Mouse (Mus musculus) lung, embryonic 15.5 days (tissue): ENCODE results near the gene E130114P18Rik. TPM values are rescaled to one million over a fixed set of nuclear protein-coding genes. Genes with fewer than 3 reads are reported as not detected.

ENCODE experiments used
- ATAC-seq: fragments of 200-750 bp; cut with Nextera tagmentation; 2 replicates; pipeline ENCODE4 v1.8.0; 2017; ENCODE audit warnings: moderate number of reproducible peaks, borderline replicate concordance; ENCODE audit not compliant: low FRiP score, low TSS enrichment; ENCODE audit errors: extremely low read depth
- H3K27ac ChIP-seq: fragments of 300-500 bp; sonication (generic); 2 replicates; pipeline ENCODE4 v1.5.1; 2015; ENCODE audit warnings: moderate library complexity, mild to moderate bottlenecking, inconsistent platforms
- H3K27me3 ChIP-seq: fragments of 300-500 bp; sonication (generic); 2 replicates; pipeline ENCODE4 v1.6.1; 2015; ENCODE audit warnings: inconsistent platforms
- H3K36me3 ChIP-seq: fragments of 300-500 bp; sonication (generic); 2 replicates; pipeline ENCODE4 v1.6.1; 2015; ENCODE audit warnings: inconsistent platforms
- H3K4me1 ChIP-seq: fragments of 300-500 bp; sonication (generic); 2 replicates; pipeline ENCODE4 v1.6.1; 2015; ENCODE audit warnings: inconsistent platforms
- H3K4me2 ChIP-seq: fragments of 300-500 bp; sonication (generic); 2 replicates; pipeline ENCODE4 v1.6.1; 2015; ENCODE audit warnings: inconsistent platforms, mild to moderate bottlenecking, moderate library complexity
- H3K4me3 ChIP-seq: fragments of 300-500 bp; sonication (generic); 2 replicates; pipeline ENCODE4 v1.5.1; 2015; ENCODE audit warnings: mild to moderate bottlenecking, inconsistent platforms
- H3K9ac ChIP-seq: fragments of 300-500 bp; sonication (generic); 2 replicates; pipeline ENCODE4 v1.6.1; 2015; ENCODE audit warnings: inconsistent platforms
- H3K9me3 ChIP-seq: fragments of 300-500 bp; sonication (generic); 2 replicates; pipeline ENCODE4 v1.6.1; 2016; ENCODE audit warnings: inconsistent platforms
- WGBS: fragments of 180-500 bp; shearing (Covaris S2); methylation state at CpG from one replicate; pipeline ENCODE4 v1.1.7; 2015; 5-methylcytosine and 5-hydroxymethylcytosine counted together
- polyA plus RNA-seq: library from polyadenylated mRNA; unstranded; fragments of >200 nt; fragmentation: Nextera tagmentation; extraction: Ambion mirVana; gene quantifications from 2 replicates; pipeline ENCODE4 v1.2.1, GENCODE M21; 2015

Gene E130114P18Rik
- polyA plus RNA-seq, 1 experiment from 2014 or later: 0.44 TPM

DNA sequence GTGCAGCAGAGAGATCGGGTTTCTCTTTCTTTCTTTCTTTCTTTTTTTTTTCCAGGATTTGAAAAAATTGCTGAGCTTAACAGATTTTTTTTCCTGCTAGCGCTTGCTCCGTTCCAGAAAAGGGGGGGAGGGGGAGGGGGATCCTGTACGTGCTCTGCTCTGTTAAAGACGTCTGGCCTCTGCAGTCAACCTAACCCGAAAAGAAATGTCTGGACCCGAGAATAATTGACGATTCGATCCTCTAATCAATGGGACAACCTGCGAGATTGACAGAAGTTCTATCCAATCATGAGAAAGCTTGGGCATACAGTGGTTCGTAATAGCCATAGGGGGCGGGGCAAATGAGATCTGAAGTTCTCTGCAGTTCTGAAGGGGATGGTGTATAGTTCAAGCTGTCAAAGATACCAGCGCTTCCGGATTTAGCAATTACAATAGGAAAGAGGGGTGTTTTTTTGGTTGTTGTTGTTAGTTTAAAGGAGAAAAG is 4.7 kb downstream of the E130114P18Rik start:
- no peaks in the 10 kb centered on the region for H3K36me3 ChIP-seq
- peak overlapping the region; percentile 96 for H3K27ac ChIP-seq
- WGBS: 0% methylated on average over 14 of the region's 14 CpGs
- peak overlapping the region; percentile 69 for H3K4me2 ChIP-seq
- no peaks in the 10 kb centered on the region for H3K9me3 ChIP-seq
- ATAC-seq: peak; percentile 68
- peaks cover 26% of the 10 kb centered on the region for H3K4me1 ChIP-seq
- H3K9ac ChIP-seq: peak overlapping the region; percentile 40
- no peaks in the 10 kb centered on the region for H3K27me3 ChIP-seq
- peak overlapping the region; percentile 45 for H3K4me3 ChIP-seq

DNA sequence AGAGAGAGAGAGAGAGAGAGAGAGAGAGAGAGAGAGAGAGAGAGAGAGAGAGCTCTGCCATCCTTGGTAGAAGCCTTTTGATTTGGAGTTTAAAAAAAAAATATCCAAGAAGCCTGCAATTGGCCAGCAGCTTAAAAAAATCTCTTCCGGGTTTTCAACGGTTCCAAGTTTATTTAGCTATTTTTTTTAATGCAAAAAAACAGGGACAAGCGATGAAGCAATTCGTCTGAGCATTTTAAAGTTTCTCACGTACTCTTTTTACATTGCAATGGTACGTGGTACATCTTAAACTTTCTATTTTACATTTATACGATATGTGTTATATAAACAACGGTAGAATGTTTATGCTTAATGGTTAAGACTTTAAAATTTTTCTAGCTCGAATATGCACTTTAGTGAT is 5.2 kb downstream of the E130114P18Rik start, which contains the start of gene Nfia:
Gene Nfia, plus strand, starts transcription at position 94 of the 400 bp plus-strand sequence.
- under 1% methylated on average over 9 of the region's 9 CpGs for WGBS
- ATAC-seq: no peak
- H3K27ac ChIP-seq: peak within 1 kb of the TSS; percentile 96
- H3K4me1 ChIP-seq: peaks cover 26% of the 10 kb centered on the region
- peak within 1 kb of the TSS; percentile 69 for H3K4me2 ChIP-seq
- H3K9ac ChIP-seq: peak within 1 kb of the TSS; percentile 40
- peak within 1 kb of the TSS; percentile 45 for H3K4me3 ChIP-seq
- no peaks in the 10 kb centered on the region for H3K36me3 ChIP-seq
- H3K9me3 ChIP-seq: no peaks in the 10 kb centered on the region
- no peaks in the 10 kb centered on the region for H3K27me3 ChIP-seq

DNA sequence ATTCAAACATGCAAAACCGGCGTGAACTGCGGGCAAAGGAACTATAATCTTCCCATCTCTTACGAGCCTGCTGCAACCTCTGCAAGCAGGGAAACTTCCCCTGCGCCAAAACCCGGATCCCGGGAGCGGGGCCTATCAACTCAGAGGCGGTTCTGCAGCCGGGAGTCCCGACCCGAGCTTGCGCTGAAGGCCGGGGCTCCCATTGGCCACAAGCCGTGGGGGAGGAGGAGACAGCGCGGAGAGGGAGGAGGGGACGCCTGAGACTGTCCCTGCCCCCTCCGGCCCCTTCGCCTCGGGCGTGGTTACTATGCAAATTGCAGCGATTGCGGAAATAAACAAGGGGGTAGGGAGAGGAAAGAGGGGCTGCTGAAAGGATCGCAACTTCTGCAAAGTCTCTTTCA is 5.8 kb downstream of the E130114P18Rik start:
- Histone ChIP-seq H3K27me3 (no peaks in the 10 kb centered on the region), H3K9ac (peak overlapping the region; percentile 40), H3K9me3 (no peaks in the 10 kb centered on the region), H3K4me1 (peaks cover 26% of the 10 kb centered on the region), H3K27ac (peak overlapping the region; percentile 96), H3K4me2 (peak overlapping the region; percentile 69), H3K4me3 (peak overlapping the region; percentile 45), H3K36me3 (no peaks in the 10 kb centered on the region)
- 0% methylated on average over 25 of the region's 25 CpGs for WGBS
- peak; percentile 94 for ATAC-seq

DNA sequence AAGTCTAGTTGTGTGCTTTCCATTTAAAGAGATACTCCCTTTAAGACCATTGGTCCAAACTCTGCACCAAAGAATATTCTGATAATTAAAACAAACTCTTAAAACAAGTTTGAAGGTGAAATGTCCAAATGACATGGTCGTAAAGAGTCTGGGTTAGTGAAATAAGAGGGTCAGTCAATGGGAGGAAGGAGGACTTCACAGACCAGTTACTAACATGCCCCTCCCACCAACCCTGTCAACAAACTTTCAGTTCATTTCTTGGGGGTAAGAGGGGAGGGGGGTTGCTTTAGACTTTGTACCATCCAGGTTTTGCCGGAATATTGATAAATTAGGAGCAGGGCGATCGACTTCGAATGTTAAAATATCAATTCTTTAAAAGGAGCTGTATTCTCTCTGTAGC is 6.5 kb downstream of the E130114P18Rik start:
- Histone ChIP-seq H3K9me3 (no peaks in the 10 kb centered on the region), H3K4me1 (peaks cover 26% of the 10 kb centered on the region), H3K4me2 (peak overlapping the region; percentile 69), H3K36me3 (no peaks in the 10 kb centered on the region), H3K4me3 (peak overlapping the region; percentile 45), H3K9ac (peak overlapping the region; percentile 31), H3K27me3 (no peaks in the 10 kb centered on the region), H3K27ac (peak overlapping the region; percentile 96)
- no peak for ATAC-seq
- 5% methylated on average over 5 of the region's 5 CpGs for WGBS

DNA sequence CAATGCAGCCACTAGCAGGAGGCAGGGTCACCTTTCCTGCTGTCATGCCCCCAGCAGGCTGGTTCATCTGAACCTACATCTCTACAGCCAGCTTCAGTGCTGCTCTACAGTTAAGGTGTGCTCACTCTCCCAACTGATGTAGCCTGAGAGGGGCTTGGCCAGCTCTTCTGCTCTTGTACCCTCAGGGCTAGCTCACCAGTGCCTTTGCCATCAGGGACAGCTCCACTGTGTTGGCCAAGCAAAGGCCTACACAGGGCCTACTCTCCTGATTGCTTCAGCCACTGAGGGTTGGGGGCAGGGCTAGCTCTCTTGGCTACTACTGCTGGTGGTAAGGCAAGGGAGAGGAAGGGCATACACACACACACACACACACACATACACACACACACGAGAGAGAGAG is 8.0 kb downstream of the E130114P18Rik start:
- H3K4me1 ChIP-seq: peaks cover 18% of the 10 kb centered on the region
- 29% methylated on average over 1 of the region's 1 CpGs for WGBS
- H3K4me2 ChIP-seq: no peak overlapping the region
- H3K9me3 ChIP-seq: no peaks in the 10 kb centered on the region
- no peak for ATAC-seq
- no peak overlapping the region for H3K4me3 ChIP-seq
- H3K9ac ChIP-seq: no peak overlapping the region
- no peaks in the 10 kb centered on the region for H3K36me3 ChIP-seq
- H3K27me3 ChIP-seq: no peaks in the 10 kb centered on the region
- no peak overlapping the region for H3K27ac ChIP-seq

DNA sequence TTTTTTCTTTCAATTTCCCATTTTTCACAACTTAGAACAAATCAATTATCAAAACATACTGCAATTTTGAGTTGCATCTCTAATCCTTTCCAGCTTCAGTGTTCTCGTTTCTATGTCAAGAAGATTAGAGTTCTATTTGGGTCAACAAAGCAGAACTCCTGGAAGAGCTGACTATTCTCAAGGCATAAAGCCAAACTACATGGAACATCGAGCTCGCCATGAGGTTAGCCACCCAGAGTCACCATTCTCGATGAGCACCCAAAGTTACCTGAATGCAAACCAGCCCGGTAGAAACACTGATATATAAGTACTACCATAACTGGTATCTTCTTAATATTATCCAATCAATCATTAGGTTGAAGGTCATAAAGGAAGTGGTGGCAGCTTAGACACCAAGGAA is 10.4 kb downstream of the E130114P18Rik start:
- H3K4me3 ChIP-seq: no peak overlapping the region
- no peaks in the 10 kb centered on the region for H3K9me3 ChIP-seq
- H3K4me2 ChIP-seq: no peak overlapping the region
- H3K9ac ChIP-seq: no peak overlapping the region
- WGBS: 87% methylated on average over 5 of the region's 5 CpGs
- H3K27ac ChIP-seq: no peak overlapping the region
- no peaks in the 10 kb centered on the region for H3K27me3 ChIP-seq
- ATAC-seq: no peak
- H3K36me3 ChIP-seq: no peaks in the 10 kb centered on the region
- peaks cover 4% of the 10 kb centered on the region for H3K4me1 ChIP-seq

DNA sequence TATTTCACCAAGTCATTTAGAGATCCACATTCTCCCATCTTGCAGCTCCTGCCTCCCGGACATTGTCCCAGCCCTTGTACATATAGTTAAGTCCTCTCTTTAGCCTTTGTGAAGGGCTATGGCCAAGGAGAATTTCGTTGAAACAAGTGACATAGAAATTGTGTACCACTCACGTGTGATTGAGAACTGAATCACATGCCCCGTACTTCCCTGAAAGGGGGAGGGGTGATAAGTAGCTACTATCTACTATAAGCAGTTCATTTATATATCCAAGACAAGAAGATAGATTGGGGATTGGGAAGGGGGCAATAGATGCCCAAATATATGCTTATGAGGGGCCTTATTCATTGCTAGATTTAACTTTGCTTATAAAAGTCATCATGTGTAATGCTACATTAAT is 10.9 kb downstream of the E130114P18Rik start:
- H3K4me1 ChIP-seq: peaks cover 4% of the 10 kb centered on the region
- no peak overlapping the region for H3K9ac ChIP-seq
- no peak overlapping the region for H3K4me3 ChIP-seq
- 59% methylated on average over 4 of the region's 4 CpGs for WGBS
- H3K27me3 ChIP-seq: no peaks in the 10 kb centered on the region
- no peaks in the 10 kb centered on the region for H3K36me3 ChIP-seq
- H3K9me3 ChIP-seq: no peaks in the 10 kb centered on the region
- H3K27ac ChIP-seq: no peak overlapping the region
- ATAC-seq: no peak
- no peak overlapping the region for H3K4me2 ChIP-seq

DNA sequence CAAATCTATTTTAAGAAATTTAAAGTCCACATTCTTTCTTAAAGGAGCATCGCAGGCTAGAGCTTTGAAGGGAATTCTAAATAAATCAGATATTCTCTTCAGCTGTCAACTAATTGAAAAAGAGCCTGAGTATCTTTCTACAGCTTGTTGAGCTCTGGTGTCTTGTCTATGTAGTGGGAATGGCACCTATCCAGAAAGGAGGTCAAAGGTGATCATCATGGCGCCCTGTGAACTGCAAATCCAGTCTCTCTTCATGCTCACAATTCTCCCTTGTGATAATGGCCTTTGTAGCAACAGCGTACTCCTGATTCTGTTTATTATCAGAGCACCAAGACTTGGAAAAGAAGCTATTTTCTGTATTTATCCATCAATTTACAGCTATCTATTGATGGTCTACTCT is 11.8 kb downstream of the E130114P18Rik start:
- H3K27ac ChIP-seq: no peak overlapping the region
- H3K4me1 ChIP-seq: no peaks in the 10 kb centered on the region
- no peak for ATAC-seq
- no peaks in the 10 kb centered on the region for H3K36me3 ChIP-seq
- no peak overlapping the region for H3K4me2 ChIP-seq
- H3K4me3 ChIP-seq: no peak overlapping the region
- WGBS: 81% methylated on average over 3 of the region's 3 CpGs
- no peak overlapping the region for H3K9ac ChIP-seq
- no peaks in the 10 kb centered on the region for H3K9me3 ChIP-seq
- H3K27me3 ChIP-seq: no peaks in the 10 kb centered on the region

DNA sequence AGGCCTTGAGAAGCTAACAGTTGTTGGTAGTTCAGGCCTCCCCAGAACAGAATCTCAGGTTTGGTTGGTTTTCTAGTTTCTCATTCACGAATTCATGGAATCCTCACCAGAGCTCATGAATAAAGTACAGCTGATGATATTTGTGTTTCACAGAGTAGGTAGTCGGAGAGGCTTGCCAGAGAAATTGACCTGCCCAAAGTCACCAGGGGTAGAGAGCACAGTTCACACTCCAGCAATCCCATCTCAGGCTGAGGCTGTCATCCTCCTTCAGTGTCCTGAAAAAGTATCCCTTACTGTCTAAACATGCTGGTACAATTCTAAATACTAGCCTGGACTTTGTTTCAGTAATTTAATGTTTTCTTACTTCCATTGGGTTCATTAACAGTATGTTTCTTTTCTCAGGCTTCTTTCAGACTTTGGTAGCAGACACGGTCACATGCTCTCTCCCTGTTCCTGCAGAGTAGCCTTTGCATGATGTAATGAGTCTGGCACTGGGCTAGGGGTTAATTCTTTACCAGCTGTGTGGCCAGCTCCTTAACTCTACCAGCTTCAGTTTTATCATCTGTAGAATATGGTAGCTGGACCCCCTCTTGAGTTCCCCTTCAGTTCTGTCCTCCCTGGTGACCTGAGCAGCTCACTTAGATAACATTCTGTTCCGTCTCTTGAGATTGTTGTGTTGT is 12.4 kb downstream of the E130114P18Rik start:
- 68% methylated on average over 4 of the region's 4 CpGs for WGBS
- H3K9me3 ChIP-seq: no peaks in the 10 kb centered on the region
- no peak overlapping the region for H3K4me2 ChIP-seq
- no peaks in the 10 kb centered on the region for H3K4me1 ChIP-seq
- no peaks in the 10 kb centered on the region for H3K27me3 ChIP-seq
- H3K36me3 ChIP-seq: no peaks in the 10 kb centered on the region
- H3K4me3 ChIP-seq: no peak overlapping the region
- ATAC-seq: no peak
- H3K27ac ChIP-seq: no peak overlapping the region
- no peak overlapping the region for H3K9ac ChIP-seq

DNA sequence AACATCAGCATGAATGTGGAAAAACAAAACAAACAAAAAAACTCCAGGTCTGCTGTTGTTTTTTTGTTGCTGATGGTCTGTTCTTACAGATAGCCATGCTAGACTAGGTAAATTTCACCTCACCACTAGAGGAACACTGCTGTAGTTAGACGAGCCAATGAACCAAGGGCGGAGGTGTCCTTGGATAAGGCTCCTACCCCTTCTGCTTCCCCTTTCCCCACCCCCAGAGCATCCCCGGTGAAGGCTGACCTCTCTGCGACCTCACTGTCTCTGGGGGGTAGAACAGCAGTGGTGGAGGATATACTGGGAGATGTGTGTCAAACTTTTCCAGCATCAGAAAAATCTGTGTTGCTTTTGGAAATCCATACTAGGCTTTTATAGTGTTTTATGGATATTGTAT is 13.3 kb downstream of the E130114P18Rik start:
- Histone ChIP-seq H3K4me1 (no peaks in the 10 kb centered on the region), H3K9me3 (no peaks in the 10 kb centered on the region), H3K9ac (no peak overlapping the region), H3K36me3 (no peaks in the 10 kb centered on the region), H3K4me2 (no peak overlapping the region), H3K27me3 (no peaks in the 10 kb centered on the region), H3K4me3 (no peak overlapping the region), H3K27ac (no peak overlapping the region)
- 23% methylated on average over 4 of the region's 4 CpGs for WGBS
- no peak for ATAC-seq

DNA sequence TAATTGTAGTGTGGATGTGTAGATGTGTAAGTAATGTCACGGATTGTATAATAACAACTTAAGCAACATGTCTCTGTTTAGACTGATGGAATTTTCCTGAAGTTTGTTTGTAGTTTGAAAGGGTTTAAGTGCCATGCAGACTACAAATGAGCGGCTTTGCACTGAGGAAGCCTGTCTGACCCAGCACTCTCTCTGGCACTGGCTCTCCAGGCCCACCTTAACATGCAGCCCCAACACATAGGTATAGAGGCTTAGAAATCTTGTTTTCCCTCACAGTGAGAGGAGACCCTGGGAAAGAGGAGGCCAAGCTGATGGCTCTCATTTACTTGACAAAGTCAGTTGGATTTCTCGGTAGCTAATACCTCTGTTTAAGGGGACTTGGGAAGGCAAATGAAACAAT is 19.2 kb downstream of the E130114P18Rik start:
- Histone ChIP-seq H3K27ac (no peak overlapping the region), H3K4me1 (peaks cover 7% of the 10 kb centered on the region; the same call in 1 of the 2 replicates), H3K9ac (peak overlapping the region; percentile 36; the same call in 1 of the 2 replicates), H3K9me3 (no peaks in the 10 kb centered on the region), H3K27me3 (no peaks in the 10 kb centered on the region), H3K36me3 (no peaks in the 10 kb centered on the region), H3K4me2 (peak overlapping the region; percentile 70), H3K4me3 (peak overlapping the region; percentile 54)
- WGBS: 59% methylated on average over 3 of the region's 3 CpGs
- ATAC-seq: no peak

DNA sequence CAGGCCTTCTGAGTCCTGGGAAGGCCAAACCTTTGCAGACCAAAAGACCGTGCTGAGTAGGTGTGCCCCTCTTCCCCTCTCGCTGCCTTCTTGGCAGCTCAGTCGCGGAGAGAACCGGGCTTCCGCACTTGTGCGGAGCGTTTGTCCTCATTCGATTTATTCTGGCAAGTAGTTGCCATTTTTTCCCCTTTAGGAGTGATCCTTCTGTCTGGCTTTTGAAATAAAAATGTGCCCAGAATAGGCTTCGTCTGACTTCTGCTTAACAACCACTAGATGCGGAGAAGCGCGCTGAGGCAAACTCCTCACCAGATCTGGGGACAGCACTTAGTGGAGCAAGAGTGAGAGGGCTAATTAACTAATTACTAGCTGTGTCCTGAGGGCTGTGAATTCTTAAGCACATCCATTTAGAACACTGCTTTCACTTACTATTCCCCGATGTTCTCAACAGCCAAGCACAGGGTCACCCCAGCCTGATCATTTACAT is 19.9 kb downstream of the E130114P18Rik start:
- ATAC-seq: peak; percentile 58
- peak overlapping the region; percentile 70 for H3K4me2 ChIP-seq
- H3K4me3 ChIP-seq: peak overlapping the region; percentile 54
- H3K4me1 ChIP-seq: peaks cover 7% of the 10 kb centered on the region; the same call in 1 of the 2 replicates
- no peaks in the 10 kb centered on the region for H3K27me3 ChIP-seq
- WGBS: 3% methylated on average over 14 of the region's 14 CpGs
- H3K9me3 ChIP-seq: no peaks in the 10 kb centered on the region
- peak overlapping the region; percentile 36 for H3K9ac ChIP-seq
- H3K36me3 ChIP-seq: no peaks in the 10 kb centered on the region
- peak overlapping the region; percentile 60 for H3K27ac ChIP-seq
